Mouse (Mus musculus) stomach, embryonic 14.5 days (tissue): ENCODE data around the gene Tal1. TPM values are rescaled to one million over a fixed set of nuclear protein-coding genes. Genes with fewer than 3 reads are reported as not detected.
A peak's percentile ranks its signal among the peaks of the same experiment; 100 is the strongest.

Experiments used
- ATAC-seq: fragments of 200-750 bp; cut with Nextera tagmentation; 2 replicates; pipeline ENCODE4 v1.8.0; 2017; ENCODE audit warnings: low read depth, moderate TSS enrichment; ENCODE audit not compliant: insufficient number of reproducible peaks, insufficient read depth, low FRiP score
- H3K27ac ChIP-seq: fragments of 300-500 bp; sonication (generic); 2 replicates; pipeline ENCODE4 v1.5.1; 2014; ENCODE audit warnings: mild to moderate bottlenecking, low read length, moderate library complexity, mixed read lengths
- H3K27me3 ChIP-seq: fragments of 300-500 bp; sonication (generic); 2 replicates; pipeline ENCODE4 v1.6.1; 2014; ENCODE audit warnings: low read length, control low read depth, mixed read lengths; ENCODE audit not compliant: control insufficient read depth, insufficient read depth
- H3K36me3 ChIP-seq: fragments of 300-500 bp; sonication (generic); 2 replicates; pipeline ENCODE4 v1.6.1; 2014; ENCODE audit warnings: mild to moderate bottlenecking, control low read depth, low read length, moderate library complexity, mixed read lengths; ENCODE audit not compliant: control insufficient read depth, insufficient read depth
- H3K4me1 ChIP-seq: fragments of 300-500 bp; sonication (generic); 2 replicates; pipeline ENCODE4 v1.6.1; 2014; ENCODE audit warnings: low read length, control low read depth, mixed read lengths; ENCODE audit not compliant: control insufficient read depth, insufficient read depth
- H3K4me2 ChIP-seq: fragments of 300-500 bp; sonication (generic); replicated peaks from 2 replicates; pipeline ENCODE4 v1.6.1; 2014; ENCODE audit warnings: low read depth, low read length, control low read depth
- H3K4me3 ChIP-seq: fragments of 300-500 bp; sonication (generic); 2 replicates; pipeline ENCODE4 v1.5.1; 2014; ENCODE audit warnings: low read depth, low read length, control low read depth
- H3K9ac ChIP-seq: fragments of 300-500 bp; sonication (generic); replicated peaks from 2 replicates; pipeline ENCODE4 v1.6.1; 2014; ENCODE audit warnings: low read depth, mild to moderate bottlenecking, control low read depth, low read length, moderate library complexity, mixed read lengths
- H3K9me3 ChIP-seq: fragments of 300-500 bp; sonication (generic); 2 replicates; pipeline ENCODE4 v1.6.1; 2016; ENCODE audit warnings: low read depth, low read length, control low read depth; ENCODE audit not compliant: control insufficient read depth
- WGBS: fragments of 180-500 bp; shearing (Covaris S2); extraction: QIAGEN DNeasy Blood & Tissue Kit; methylation state at CpG from one replicate; pipeline ENCODE4 v1.1.7; 2014; 5-methylcytosine and 5-hydroxymethylcytosine counted together
- polyA plus RNA-seq: library from polyadenylated mRNA; unstranded; fragments of >200 nt; fragmentation: Nextera tagmentation; extraction: Ambion mirVana; gene quantifications from 2 replicates; pipeline ENCODE4 v1.2.1, GENCODE M21; 2014

Tal1 gene
- polyA plus RNA-seq, 1 experiment from 2014 or later = 0.55 TPM

- H3K4me3 ChIP-seq = no peak overlapping the region
- H3K27ac ChIP-seq = no peak overlapping the region
- no peaks in the 10 kb centered on the region for H3K27me3 ChIP-seq
- H3K9ac ChIP-seq = no peak overlapping the region
- WGBS = 31% methylated on average over 10 of the region's 10 CpGs
- H3K4me2 ChIP-seq = no peak overlapping the region
- H3K4me1 ChIP-seq = peaks cover 7% of the 10 kb centered on the region; the same call in 1 of the 2 replicates
- no peaks in the 10 kb centered on the region for H3K36me3 ChIP-seq
- peak; percentile 57; the same call in 1 of the 2 replicates for ATAC-seq
- H3K9me3 ChIP-seq = no peaks in the 10 kb centered on the region
Observed at GRCm38 (mm10) chr4:115078892-115079820, 22.9 kb downstream of the Tal1 start.

GRCm38 (mm10) chr4:115079821-115080349 is 23.7 kb downstream of the Tal1 start:
- Histone ChIP-seq H3K36me3 (no peaks in the 10 kb centered on the region), H3K27me3 (no peaks in the 10 kb centered on the region), H3K4me2 (no peak overlapping the region), H3K4me3 (no peak overlapping the region), H3K4me1 (peaks cover 7% of the 10 kb centered on the region; the same call in 1 of the 2 replicates), H3K27ac (no peak overlapping the region), H3K9ac (no peak overlapping the region), H3K9me3 (no peaks in the 10 kb centered on the region)
- 24% methylated on average over 5 of the region's 5 CpGs for WGBS
- no peak for ATAC-seq

- no peak overlapping the region for H3K9ac ChIP-seq
- H3K9me3 ChIP-seq = no peaks in the 10 kb centered on the region
- no peak overlapping the region for H3K4me2 ChIP-seq
- no peaks in the 10 kb centered on the region for H3K36me3 ChIP-seq
- no peak overlapping the region for H3K27ac ChIP-seq
- ATAC-seq = no peak
- no peak overlapping the region for H3K4me3 ChIP-seq
- H3K27me3 ChIP-seq = no peaks in the 10 kb centered on the region
- H3K4me1 ChIP-seq = peaks cover 7% of the 10 kb centered on the region; the same call in 1 of the 2 replicates
- 77% methylated on average over 3 of the region's 3 CpGs for WGBS
Observed at GRCm38 (mm10) chr4:115083031-115083430, 26.8 kb downstream of the Tal1 start.

GRCm38 (mm10) chr4:115085522-115086095 is 29.4 kb downstream of the Tal1 start:
- Histone ChIP-seq H3K36me3 (no peaks in the 10 kb centered on the region), H3K9ac (no peak overlapping the region), H3K27ac (no peak overlapping the region), H3K4me2 (no peak overlapping the region), H3K4me3 (no peak overlapping the region), H3K9me3 (no peaks in the 10 kb centered on the region), H3K27me3 (no peaks in the 10 kb centered on the region), H3K4me1 (no peaks in the 10 kb centered on the region)
- ATAC-seq = no peak
- 21% methylated on average over 6 of the region's 6 CpGs for WGBS

GRCm38 (mm10) chr4:115086257-115086656 is 30.0 kb downstream of the Tal1 start:
- Histone ChIP-seq H3K4me1 (no peaks in the 10 kb centered on the region), H3K27ac (no peak overlapping the region), H3K27me3 (no peaks in the 10 kb centered on the region), H3K36me3 (no peaks in the 10 kb centered on the region), H3K4me2 (no peak overlapping the region), H3K9me3 (no peaks in the 10 kb centered on the region), H3K9ac (no peak overlapping the region), H3K4me3 (no peak overlapping the region)
- 60% methylated on average over 4 of the region's 4 CpGs for WGBS
- ATAC-seq = no peak

GRCm38 (mm10) chr4:115086763-115087415 is 30.7 kb downstream of the Tal1 start:
- Histone ChIP-seq H3K4me2 (no peak overlapping the region), H3K27ac (no peak overlapping the region), H3K9me3 (no peaks in the 10 kb centered on the region), H3K36me3 (no peaks in the 10 kb centered on the region), H3K27me3 (no peaks in the 10 kb centered on the region), H3K4me3 (no peak overlapping the region), H3K4me1 (no peaks in the 10 kb centered on the region), H3K9ac (no peak overlapping the region)
- WGBS = 46% methylated on average over 3 of the region's 3 CpGs
- ATAC-seq = no peak

GRCm38 (mm10) chr4:115088611-115089338 is 32.5 kb downstream of the Tal1 start, which contains the start of gene Pdzk1ip1:
TSS of gene Pdzk1ip1 (plus strand) at chr4:115088708.
- Histone ChIP-seq H3K27ac (peak within 1 kb of the TSS; percentile 58), H3K9ac (no peak within 1 kb of the TSS), H3K36me3 (no peaks in the 10 kb centered on the region), H3K27me3 (no peaks in the 10 kb centered on the region), H3K9me3 (no peaks in the 10 kb centered on the region), H3K4me2 (peak within 1 kb of the TSS; percentile 35), H3K4me3 (peak within 1 kb of the TSS; percentile 13; the same call in 1 of the 2 replicates), H3K4me1 (no peaks in the 10 kb centered on the region)
- ATAC-seq = peak; percentile 70
- 11% methylated on average over 11 of the region's 11 CpGs for WGBS

- no peaks in the 10 kb centered on the region for H3K36me3 ChIP-seq
- no peak overlapping the region for H3K4me3 ChIP-seq
- no peaks in the 10 kb centered on the region for H3K27me3 ChIP-seq
- H3K27ac ChIP-seq = no peak overlapping the region
- no peaks in the 10 kb centered on the region for H3K9me3 ChIP-seq
- WGBS = 70% methylated on average over 2 of the region's 2 CpGs
- no peaks in the 10 kb centered on the region for H3K4me1 ChIP-seq
- no peak overlapping the region for H3K9ac ChIP-seq
- no peak overlapping the region for H3K4me2 ChIP-seq
- peak; percentile 61 for ATAC-seq
Observed at GRCm38 (mm10) chr4:115090592-115090991, 34.4 kb downstream of the Tal1 start.
